Mouse (Mus musculus): ENCODE data around the gene D030056L22Rik. TPM values are rescaled to one million over a fixed set of nuclear protein-coding genes. Genes with fewer than 3 reads are reported as not detected.
A peak's percentile ranks its signal among the peaks of the same experiment; 100 is the strongest.

D030056L22Rik gene
- polyA plus RNA-seq, 1 experiment from 2014 or later = 43.4 TPM

GRCm38 (mm10) chr19:18673116-18673515, 39.9 kb upstream of the D030056L22Rik start:
- DNase-seq (no peak), ATAC-seq (ENCODE audit: insufficient read depth) (no peak)
- Histone ChIP-seq H3K4me3 (ENCODE audit: low read depth, low read length) (peak overlapping the region; percentile 76; the same call in 1 of the 2 replicates), H3K9me3 (ENCODE audit: low read depth, low read length) (no peaks in the 10 kb centered on the region), H3K4me1 (ENCODE audit: insufficient read depth) (peaks cover 12% of the 10 kb centered on the region), H3K9ac (peak overlapping the region; percentile 22; the same call in 1 of the 2 replicates), H3K36me3 (ENCODE audit: insufficient read depth) (no peaks in the 10 kb centered on the region), H3K27me3 (ENCODE audit: insufficient read depth, low read length) (no peaks in the 10 kb centered on the region), H3K27ac (ENCODE audit: low read depth) (no peak overlapping the region), H3K4me2 (peak overlapping the region; percentile 69)
- TF ChIP-seq CTCF (IDR thresholded peaks at IDR 0.05; ENCODE audit: low read depth) = no peak
- WGBS = 38% methylated on average over 4 of the region's 4 CpGs

GRCm38 (mm10) chr19:18682142-18682541, 30.9 kb upstream of the D030056L22Rik start:
- H3K27ac ChIP-seq (ENCODE audit: low read depth) = no peak overlapping the region
- peaks cover 36% of the 10 kb centered on the region for H3K36me3 ChIP-seq (ENCODE audit: insufficient read depth)
- H3K9me3 ChIP-seq (ENCODE audit: low read depth, low read length) = no peaks in the 10 kb centered on the region
- 62% methylated on average over 4 of the region's 4 CpGs for WGBS
- no peaks in the 10 kb centered on the region for H3K27me3 ChIP-seq (ENCODE audit: insufficient read depth, low read length)
- no peak for ATAC-seq (ENCODE audit: insufficient read depth)
- H3K4me1 ChIP-seq (ENCODE audit: insufficient read depth) = no peaks in the 10 kb centered on the region
- TF ChIP-seq CTCF (IDR thresholded peaks at IDR 0.05; ENCODE audit: low read depth) = no peak
- no peak overlapping the region for H3K4me3 ChIP-seq (ENCODE audit: low read depth, low read length)
- no peak overlapping the region for H3K4me2 ChIP-seq
- no peak for DNase-seq
- H3K9ac ChIP-seq = no peak overlapping the region

- no peak overlapping the region for H3K27ac ChIP-seq (ENCODE audit: low read depth)
- ATAC-seq (ENCODE audit: insufficient read depth) (no peak), DNase-seq (peak; percentile 75)
- no peak overlapping the region for H3K9ac ChIP-seq
- H3K36me3 ChIP-seq (ENCODE audit: insufficient read depth) = peaks cover 13% of the 10 kb centered on the region
- no peaks in the 10 kb centered on the region for H3K27me3 ChIP-seq (ENCODE audit: insufficient read depth, low read length)
- no peaks in the 10 kb centered on the region for H3K9me3 ChIP-seq (ENCODE audit: low read depth, low read length)
- H3K4me1 ChIP-seq (ENCODE audit: insufficient read depth) = no peaks in the 10 kb centered on the region
- H3K4me3 ChIP-seq (ENCODE audit: low read depth, low read length) = no peak overlapping the region
- TF ChIP-seq CTCF (IDR thresholded peaks at IDR 0.05; ENCODE audit: low read depth) = peak; percentile 80
- H3K4me2 ChIP-seq = no peak overlapping the region
- 74% methylated on average over 3 of the region's 3 CpGs for WGBS
Observed at GRCm38 (mm10) chr19:18687556-18687955, 25.4 kb upstream of the D030056L22Rik start.

GRCm38 (mm10) chr19:18692176-18692575, 20.8 kb upstream of the D030056L22Rik start:
- no peak overlapping the region for H3K27ac ChIP-seq (ENCODE audit: low read depth)
- H3K4me1 ChIP-seq (ENCODE audit: insufficient read depth) = no peaks in the 10 kb centered on the region
- H3K4me2 ChIP-seq = no peak overlapping the region
- ATAC-seq (ENCODE audit: insufficient read depth) (no peak), DNase-seq (no peak)
- H3K9me3 ChIP-seq (ENCODE audit: low read depth, low read length) = no peaks in the 10 kb centered on the region
- H3K27me3 ChIP-seq (ENCODE audit: insufficient read depth, low read length) = no peaks in the 10 kb centered on the region
- WGBS = 69% methylated on average over 3 of the region's 3 CpGs
- no peak for TF ChIP-seq CTCF (IDR thresholded peaks at IDR 0.05; ENCODE audit: low read depth)
- H3K9ac ChIP-seq = no peak overlapping the region
- peaks cover 22% of the 10 kb centered on the region for H3K36me3 ChIP-seq (ENCODE audit: insufficient read depth)
- no peak overlapping the region for H3K4me3 ChIP-seq (ENCODE audit: low read depth, low read length)

- DNase-seq (no peak), ATAC-seq (ENCODE audit: insufficient read depth) (no peak)
- Histone ChIP-seq H3K4me3 (ENCODE audit: low read depth, low read length) (no peak overlapping the region), H3K27me3 (ENCODE audit: insufficient read depth, low read length) (no peaks in the 10 kb centered on the region), H3K4me1 (ENCODE audit: insufficient read depth) (no peaks in the 10 kb centered on the region), H3K9me3 (ENCODE audit: low read depth, low read length) (no peaks in the 10 kb centered on the region), H3K9ac (no peak overlapping the region), H3K36me3 (ENCODE audit: insufficient read depth) (peaks cover 22% of the 10 kb centered on the region), H3K27ac (ENCODE audit: low read depth) (no peak overlapping the region), H3K4me2 (no peak overlapping the region)
- no peak for TF ChIP-seq CTCF (IDR thresholded peaks at IDR 0.05; ENCODE audit: low read depth)
- WGBS = 87% methylated on average over 2 of the region's 2 CpGs
Observed at GRCm38 (mm10) chr19:18692768-18693167, 20.2 kb upstream of the D030056L22Rik start.

- H3K36me3 ChIP-seq (ENCODE audit: insufficient read depth) = peaks cover 22% of the 10 kb centered on the region
- H3K9me3 ChIP-seq (ENCODE audit: low read depth, low read length) = no peaks in the 10 kb centered on the region
- no peak for ATAC-seq (ENCODE audit: insufficient read depth)
- H3K27ac ChIP-seq (ENCODE audit: low read depth) = no peak overlapping the region
- DNase-seq = no peak
- no peak overlapping the region for H3K9ac ChIP-seq
- H3K4me3 ChIP-seq (ENCODE audit: low read depth, low read length) = no peak overlapping the region
- no peaks in the 10 kb centered on the region for H3K4me1 ChIP-seq (ENCODE audit: insufficient read depth)
- 88% methylated on average over 3 of the region's 3 CpGs for WGBS
- no peak for TF ChIP-seq CTCF (IDR thresholded peaks at IDR 0.05; ENCODE audit: low read depth)
- no peak overlapping the region for H3K4me2 ChIP-seq
- no peaks in the 10 kb centered on the region for H3K27me3 ChIP-seq (ENCODE audit: insufficient read depth, low read length)
Observed at GRCm38 (mm10) chr19:18695116-18695515, 17.9 kb upstream of the D030056L22Rik start.

GRCm38 (mm10) chr19:18695552-18695951, 17.4 kb upstream of the D030056L22Rik start:
- Histone ChIP-seq H3K36me3 (ENCODE audit: insufficient read depth) (peaks cover 22% of the 10 kb centered on the region), H3K4me3 (ENCODE audit: low read depth, low read length) (no peak overlapping the region), H3K9me3 (ENCODE audit: low read depth, low read length) (no peaks in the 10 kb centered on the region), H3K9ac (no peak overlapping the region), H3K27ac (ENCODE audit: low read depth) (no peak overlapping the region), H3K4me2 (no peak overlapping the region), H3K27me3 (ENCODE audit: insufficient read depth, low read length) (no peaks in the 10 kb centered on the region), H3K4me1 (ENCODE audit: insufficient read depth) (no peaks in the 10 kb centered on the region)
- DNase-seq (no peak), ATAC-seq (ENCODE audit: insufficient read depth) (no peak)
- TF ChIP-seq CTCF (IDR thresholded peaks at IDR 0.05; ENCODE audit: low read depth) = no peak
- 54% methylated on average over 1 of the region's 1 CpGs for WGBS

GRCm38 (mm10) chr19:18708101-18708500, 4.9 kb upstream of the D030056L22Rik start:
- ATAC-seq (ENCODE audit: insufficient read depth) (no peak), DNase-seq (no peak)
- no peaks in the 10 kb centered on the region for H3K9me3 ChIP-seq (ENCODE audit: low read depth, low read length)
- H3K36me3 ChIP-seq (ENCODE audit: insufficient read depth) = 0 out of 2 replicates have a peak, but pooled peaks cover 6% of the 10 kb centered on the region
- no peak overlapping the region for H3K27ac ChIP-seq (ENCODE audit: low read depth)
- TF ChIP-seq CTCF (IDR thresholded peaks at IDR 0.05; ENCODE audit: low read depth) = no peak
- no peak overlapping the region for H3K4me2 ChIP-seq
- no peak overlapping the region for H3K9ac ChIP-seq
- no peaks in the 10 kb centered on the region for H3K4me1 ChIP-seq (ENCODE audit: insufficient read depth)
- H3K4me3 ChIP-seq (ENCODE audit: low read depth, low read length) = no peak overlapping the region
- H3K27me3 ChIP-seq (ENCODE audit: insufficient read depth, low read length) = no peaks in the 10 kb centered on the region
